Mouse (Mus musculus) gastrocnemius, postnatal 25 days (tissue): ENCODE results near the gene Tma7. TPM values are rescaled to one million over a fixed set of nuclear protein-coding genes. Genes with fewer than 3 reads are reported as not detected.

ENCODE experiments used
- DNase-seq: peaks from one replicate; pipeline ENCODE4 v3.0.0; 2022
- total RNA-seq, 2 experiments: library from RNA; stranded (reverse); gene quantifications; 1 replicate in 1 of 2; 2 replicates in 1 of 2; pipeline ENCODE4 v1.2.3; 2021

The Tma7 gene
- total RNA-seq, 2 experiments from 2014 or later: 238 to 253 TPM

GRCm38 (mm10) chr9:109040216-109040615 lies 42.2 kb downstream of the Tma7 start:
- DNase-seq: no peak

- no peak for DNase-seq
Observed at GRCm38 (mm10) chr9:109039681-109040080, 42.7 kb downstream of the Tma7 start.

GRCm38 (mm10) chr9:109038901-109039364 lies 43.5 kb downstream of the Tma7 start:
- peak; percentile 70 for DNase-seq

GRCm38 (mm10) chr9:109038086-109038895 lies 44.1 kb downstream of the Tma7 start, which contains the start of gene Shisa5:
TSS of gene Shisa5 (plus strand) at chr9:109038565.
- peak; percentile 84 for DNase-seq

- DNase-seq: no peak
Observed at GRCm38 (mm10) chr9:109032435-109032834, 50.0 kb downstream of the Tma7 start.

- DNase-seq: no peak
Observed at GRCm38 (mm10) chr9:109031686-109032085, 50.7 kb downstream of the Tma7 start.

- no peak for DNase-seq
Observed at GRCm38 (mm10) chr9:109031001-109031400, 51.4 kb downstream of the Tma7 start.

GRCm38 (mm10) chr9:109030312-109030711 lies 52.1 kb downstream of the Tma7 start:
- no peak for DNase-seq

- DNase-seq: no peak
Observed at GRCm38 (mm10) chr9:109028919-109029318, 53.5 kb downstream of the Tma7 start.

GRCm38 (mm10) chr9:109028421-109028820 lies 54.0 kb downstream of the Tma7 start:
- DNase-seq: no peak

GRCm38 (mm10) chr9:109027521-109027920 lies 54.9 kb downstream of the Tma7 start:
- DNase-seq: peak; percentile 45

Other genes starting within 250 kb of the Tma7 start
- 10 to 100 TPM; 12.0 to 16.7 TPM for gene Slc26a6, start 229.3 kb downstream of the Tma7 start, total RNA-seq
- gene Tmem89, start 168.0 kb downstream of the Tma7 start, total RNA-seq: not detected
- gene Uqcrc1, start 146.0 kb downstream of the Tma7 start, total RNA-seq: 1,000 to 10,000 TPM; 1,091 to 1,107 TPM
- 1 to 10 TPM; 1.6 to 3.5 TPM for gene Col7a1, start 129.0 kb downstream of the Tma7 start, total RNA-seq
- under 1 TPM; 0.23 to 0.24 TPM for gene Ucn2, start 96.6 kb downstream of the Tma7 start, total RNA-seq
- 10 to 100 TPM; 20.4 to 32.4 TPM for gene Pfkfb4, start 90.8 kb downstream of the Tma7 start, total RNA-seq
- 10 to 100 TPM; 12.9 to 21.6 TPM for gene Shisa5, start 44.0 kb downstream of the Tma7 start, total RNA-seq
- gene Trex1, start 22.9 kb downstream of the Tma7 start, total RNA-seq: 10 to 100 TPM in 1 of 2 experiments, 1 to 10 TPM in 1; 9.7 to 10.5 TPM
- 1 to 10 TPM; 7.9 to 8.4 TPM for gene Atrip, start 8.5 kb downstream of the Tma7 start, total RNA-seq
- 1 to 10 TPM; 6.9 to 7.5 TPM for gene Ccdc51, start 94 bp downstream of the Tma7 start, total RNA-seq
- 1 to 10 TPM; 1.0 to 1.7 TPM for gene Plxnb1, start 12.8 kb upstream of the Tma7 start, total RNA-seq
- gene Fbxw21, start 79.5 kb upstream of the Tma7 start, total RNA-seq: not detected
- gene Fbxw13, start 113.4 kb upstream of the Tma7 start, total RNA-seq: not detected
- gene Fbxw20, start 152.2 kb upstream of the Tma7 start, total RNA-seq: not detected
- gene Fbxw14, start 205.1 kb upstream of the Tma7 start, total RNA-seq: not detected